11 mouse cellular contexts compared by ENCODE assay signal in the genomic region with DNA sequence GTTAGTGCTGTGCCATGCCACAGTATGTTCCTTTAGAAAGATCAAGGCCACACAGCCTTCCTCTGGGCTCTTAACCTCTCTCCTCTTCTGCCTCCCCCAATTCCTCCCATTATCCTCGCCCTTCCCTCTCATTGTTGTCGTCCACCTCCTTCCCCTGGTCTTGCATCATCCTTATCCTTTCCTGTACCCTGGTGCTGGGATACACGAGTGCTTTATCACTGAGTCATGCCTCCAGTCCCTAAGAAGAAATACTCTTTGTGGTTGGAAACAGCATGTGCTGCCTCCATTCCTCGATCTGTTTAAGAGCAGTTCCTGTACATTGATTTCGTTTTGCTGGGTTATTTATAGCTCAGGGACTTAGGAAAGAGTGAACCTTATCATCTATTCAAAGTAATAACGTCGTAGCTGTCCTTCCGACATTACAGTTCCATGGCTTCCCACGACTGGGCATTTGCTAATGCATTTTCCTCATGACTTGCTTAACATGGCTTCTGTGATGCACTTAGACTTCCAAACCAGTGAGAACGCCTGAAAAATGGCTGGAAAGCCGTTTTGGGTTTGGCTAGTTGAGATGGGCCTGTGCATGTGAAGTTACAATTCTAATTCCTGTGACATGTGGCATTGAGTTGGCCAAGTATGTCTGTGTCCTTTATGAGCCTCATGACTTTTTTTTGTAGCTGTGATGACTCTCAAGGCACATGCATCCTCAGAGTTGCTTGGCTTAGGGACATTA. TPM values are rescaled to one million over a fixed set of nuclear protein-coding genes. Genes with fewer than 3 reads are reported as not detected.
DNase-seq lines count a peak whose midpoint lies in the region; ATAC-seq and TF ChIP-seq lines count a peak whose summit lies in the region.
"Had no signal": no experiment of that assay in that cellular context is flagged by ENCODE, and none has a peak within 500 bp of the region (broad histone marks: within the 10 kb centered on the region; RNA-seq: fewer than 3 reads in every experiment).

No protein-coding gene starts in this region.

- H3K27ac ChIP-seq in heart, embryonic 11.5 days (ENCODE audit: low read depth, low read length) = peak overlapping the region; percentile 63; the same call in 1 of the 2 replicates
- H3K27ac ChIP-seq in midbrain, postnatal 0 days (ENCODE audit: low read depth, low read length) = 0 out of 2 replicates have a peak overlapping the region, but pooled peaks have one; percentile 32
- no peak overlapping the region for H3K27ac ChIP-seq in midbrain, embryonic 13.5 days
- H3K27ac ChIP-seq: kidney, postnatal 0 days; liver, embryonic 15.5 days had no signal

- H3K36me3 ChIP-seq in heart, embryonic 11.5 days (ENCODE audit: control insufficient read depth, insufficient read depth, low read length) = no peaks in the 10 kb centered on the region
- no peaks in the 10 kb centered on the region for H3K36me3 ChIP-seq in midbrain, postnatal 0 days (ENCODE audit: insufficient read depth, low read length)
- no peaks in the 10 kb centered on the region for H3K36me3 ChIP-seq in midbrain, embryonic 13.5 days
- H3K36me3 ChIP-seq in myocyte (ENCODE audit: control insufficient read depth, insufficient read depth) = no peaks in the 10 kb centered on the region
- H3K36me3 ChIP-seq: liver, embryonic 15.5 days had no signal

- no peak overlapping the region for H3K4me3 ChIP-seq in heart, embryonic 11.5 days (ENCODE audit: low read depth, low read length)
- H3K4me3 ChIP-seq in midbrain, postnatal 0 days (ENCODE audit: low read depth, low read length) = no peak overlapping the region
- H3K4me3 ChIP-seq in midbrain, embryonic 13.5 days (replicated peaks) = no peak overlapping the region
- H3K4me3 ChIP-seq in myocyte = no peak overlapping the region
- H3K4me3 ChIP-seq: liver, embryonic 15.5 days had no signal

- peaks cover 11% of the 10 kb centered on the region for H3K4me1 ChIP-seq in heart, embryonic 11.5 days (ENCODE audit: control insufficient read depth, insufficient read depth, low read length)
- peaks cover 2% of the 10 kb centered on the region; the same call in 1 of the 2 replicates for H3K4me1 ChIP-seq in midbrain, postnatal 0 days (ENCODE audit: insufficient read depth, low read length)
- peaks cover 31% of the 10 kb centered on the region for H3K4me1 ChIP-seq in midbrain, embryonic 13.5 days (replicated peaks)

- no peaks in the 10 kb centered on the region for H3K27me3 ChIP-seq in heart, embryonic 11.5 days (ENCODE audit: control insufficient read depth, insufficient read depth, low read length)
- no peaks in the 10 kb centered on the region for H3K27me3 ChIP-seq in midbrain, postnatal 0 days (ENCODE audit: insufficient read depth, low read length)
- H3K27me3 ChIP-seq in midbrain, embryonic 13.5 days = no peaks in the 10 kb centered on the region
- no peaks in the 10 kb centered on the region for H3K27me3 ChIP-seq in myocyte (ENCODE audit: control insufficient read depth, insufficient read depth, insufficient read length)
- H3K27me3 ChIP-seq: liver, embryonic 15.5 days had no signal

- TF ChIP-seq CTCF in midbrain, postnatal 0 days (IDR thresholded peaks at IDR 0.05) = no peak

- no peak overlapping the region for H3K9ac ChIP-seq in heart, embryonic 11.5 days (ENCODE audit: low read depth, low read length)
- no peak overlapping the region for H3K9ac ChIP-seq in midbrain, postnatal 0 days (replicated peaks; ENCODE audit: low read length, poor library complexity, severe bottlenecking)
- no peak overlapping the region for H3K9ac ChIP-seq in midbrain, embryonic 13.5 days (replicated peaks)
- H3K9ac ChIP-seq: liver, embryonic 15.5 days had no signal

- peak overlapping the region; percentile 31 for H3K4me2 ChIP-seq in heart, embryonic 11.5 days
- no peak overlapping the region for H3K4me2 ChIP-seq in midbrain, postnatal 0 days (ENCODE audit: low read depth, low read length, poor library complexity, severe bottlenecking)
- H3K4me2 ChIP-seq in midbrain, embryonic 13.5 days (replicated peaks) = no peak overlapping the region
- peak overlapping the region; percentile 60 for H3K4me2 ChIP-seq in myocyte (ENCODE audit: low read depth)
- H3K4me2 ChIP-seq: liver, embryonic 15.5 days had no signal

- WGBS in heart, embryonic 11.5 days (ENCODE audit: insufficient replicate concordance) = 33% methylated on average over 11 of the region's 11 CpGs
- WGBS in midbrain, postnatal 0 days = 70% methylated on average over 11 of the region's 11 CpGs
- WGBS in midbrain, embryonic 13.5 days = 79% methylated on average over 11 of the region's 11 CpGs

- no peak for TF ChIP-seq POLR2A in myocyte (IDR thresholded peaks at IDR 0.05; ENCODE audit: insufficient read length, low read depth)

- H3ac ChIP-seq in myocyte (ENCODE audit: control insufficient read depth, insufficient read length) = no peak overlapping the region

- no peak for DNase-seq in heart, postnatal 4 days
- DNase-seq in midbrain, postnatal 0 days (ENCODE audit: low spot score) = no peak
- DNase-seq in NIH3T3 (ENCODE audit: low read depth) = peak; percentile 73
- DNase-seq in left cerebral cortex, adult 18-20 months (ENCODE audit: low spot score in 2 of 2) = no peak
- DNase-seq: right cerebral cortex, postnatal 25 days had no signal

- no peaks in the 10 kb centered on the region for H3K79me2 ChIP-seq in myocyte (ENCODE audit: control insufficient read depth, insufficient read depth)

- ATAC-seq in heart, embryonic 11.5 days (replicated peaks; ENCODE audit: insufficient number of reproducible peaks, low FRiP score, low TSS enrichment) = no peak; the same call in 1 of the 2 replicates
- no peak for ATAC-seq in midbrain, postnatal 0 days (ENCODE audit: low FRiP score)
- ATAC-seq in midbrain, embryonic 13.5 days = no peak
- ATAC-seq: forebrain, embryonic 14.5 days had no signal

- H3K9me3 ChIP-seq in heart, embryonic 11.5 days (replicated peaks; ENCODE audit: control insufficient read depth, low read length) = no peaks in the 10 kb centered on the region
- no peaks in the 10 kb centered on the region for H3K9me3 ChIP-seq in midbrain, postnatal 0 days (ENCODE audit: low read length)
- no peaks in the 10 kb centered on the region for H3K9me3 ChIP-seq in midbrain, embryonic 13.5 days
- H3K9me3 ChIP-seq: liver, embryonic 15.5 days had no signal

TF ChIP-seq in myocyte, 11 proteins besides CTCF, POLR2A, EP300 and RAD21:
- peak; percentile 96 for TF ChIP-seq CEBPB (IDR thresholded peaks at IDR 0.05; ENCODE audit: insufficient read depth, poor library complexity, severe bottlenecking)
- TF ChIP-seq POLR2AphosphoS2 (IDR thresholded peaks at IDR 0.05; ENCODE audit: insufficient read length, low read depth) = no peak
- TF ChIP-seq MAX (IDR thresholded peaks at IDR 0.05; ENCODE audit: low read depth) = peak; percentile 67
- no peak for TF ChIP-seq MYOD1 (IDR thresholded peaks at IDR 0.05; ENCODE audit: control insufficient read depth in 1 of 3, insufficient read length in 2 of 3, low read depth in 2 of 3)
- no peak for TF ChIP-seq REST (IDR thresholded peaks at IDR 0.05; ENCODE audit: insufficient read depth, insufficient read length)
- TF ChIP-seq MYOG (IDR thresholded peaks at IDR 0.05; ENCODE audit: control insufficient read depth in 1 of 3, insufficient read depth in 1 of 3, insufficient read length in 2 of 3, low read depth in 2 of 3) = no peak
- TF ChIP-seq TCF3 (IDR thresholded peaks at IDR 0.05; ENCODE audit: insufficient read length, low read depth) = no peak
- no peak for TF ChIP-seq SRF (IDR thresholded peaks at IDR 0.05; ENCODE audit: control insufficient read depth, insufficient read length, low read depth)
- no peak for TF ChIP-seq TCF12 (IDR thresholded peaks at IDR 0.05; ENCODE audit: insufficient read depth, poor library complexity, severe bottlenecking)
- no peak for TF ChIP-seq E2F4 (IDR thresholded peaks at IDR 0.05; ENCODE audit: insufficient read depth)
- no peak for TF ChIP-seq USF1 (IDR thresholded peaks at IDR 0.05; ENCODE audit: low read depth)

RNA-seq across cellular contexts. Expression of a gene that starts 56.8 kb away (rescaled TPM):
- polyA plus RNA-seq in heart, embryonic 11.5 days (2014; fragmentation: Nextera tagmentation; extraction: Ambion mirVana) = 8.4 and 11.4 TPM in 2 replicates
- 10 to 100 TPM; 33.1 to 33.5 TPM for total RNA-seq in heart, postnatal 4 days (2021)
- total RNA-seq in midbrain, postnatal 0 days (2014; rRNA removed) = 37.2 and 38.0 TPM in 2 replicates
- polyA plus RNA-seq in midbrain, postnatal 0 days (2015; fragmentation: Nextera tagmentation; extraction: Ambion mirVana) = 13.8 and 19.5 TPM in 2 replicates
- 18.7 and 20.5 TPM in 2 replicates for polyA plus RNA-seq in midbrain, embryonic 13.5 days (2015; fragmentation: Nextera tagmentation; extraction: Ambion mirVana)
- 5.3 TPM for polyA plus RNA-seq in myocyte (2012; fragmentation: generic; extraction: Trizol)
- total RNA-seq in left cerebral cortex, adult 18-20 months (2021) = 10 to 100 TPM; 69.0 to 78.6 TPM

Comparison
In these comparisons a context has a peak if more than half of its experiments do, and no peak if none do; other contexts are left out.
1. H3K4me2 ChIP-seq: peak in heart, embryonic 11.5 days (single experiment) and myocyte (single experiment); none in midbrain, postnatal 0 days (single experiment) and midbrain, embryonic 13.5 days (single experiment).